Mouse (Mus musculus) adrenal gland, postnatal 4 days (tissue): ENCODE results near the gene Krt80. TPM values are rescaled to one million over a fixed set of nuclear protein-coding genes. Genes with fewer than 3 reads are reported as not detected.

Source experiments
- DNase-seq, 2 experiments: peaks; one replicate each; pipeline ENCODE4 v3.0.0; 2021 to 2022; ENCODE audit warnings: low spot score in 2 of 2, mixed read lengths in 2 of 2
- total RNA-seq, 2 experiments: library from RNA; stranded (reverse); gene quantifications; 2 replicates each; pipeline ENCODE4 v1.2.3; 2021

The Krt80 gene
- total RNA-seq, 2 experiments from 2014 or later = 0.45 to 1.1 TPM

- no peak for DNase-seq
Observed at GRCm38 (mm10) chr15:101318889-101319765, 50.8 kb downstream of the Krt80 start.

GRCm38 (mm10) chr15:101317814-101318500, 52.0 kb downstream of the Krt80 start:
- DNase-seq = no peak

- DNase-seq = no peak
Observed at GRCm38 (mm10) chr15:101316913-101317813, 52.8 kb downstream of the Krt80 start.

- no peak for DNase-seq
Observed at GRCm38 (mm10) chr15:101316279-101316912, 53.6 kb downstream of the Krt80 start.

GRCm38 (mm10) chr15:101315832-101316231, 54.1 kb downstream of the Krt80 start:
- DNase-seq = peak; percentile 70 to 80

- no peak for DNase-seq
Observed at GRCm38 (mm10) chr15:101315378-101315777, 54.6 kb downstream of the Krt80 start.

- DNase-seq = no peak
Observed at GRCm38 (mm10) chr15:101312006-101312405, 58.0 kb downstream of the Krt80 start.

- DNase-seq = no peak
Observed at GRCm38 (mm10) chr15:101311087-101311770, 58.7 kb downstream of the Krt80 start.

GRCm38 (mm10) chr15:101309493-101309892, 60.5 kb downstream of the Krt80 start:
- DNase-seq = no peak

- no peak for DNase-seq
Observed at GRCm38 (mm10) chr15:101308440-101309348, 61.3 kb downstream of the Krt80 start.

GRCm38 (mm10) chr15:101306459-101306858, 63.5 kb downstream of the Krt80 start:
- no peak for DNase-seq

- DNase-seq = no peak
Observed at GRCm38 (mm10) chr15:101303830-101304229, 66.1 kb downstream of the Krt80 start.

GRCm38 (mm10) chr15:101302201-101302600, 67.8 kb downstream of the Krt80 start:
- DNase-seq = no peak

GRCm38 (mm10) chr15:101300128-101300527, 69.8 kb downstream of the Krt80 start:
- no peak for DNase-seq

GRCm38 (mm10) chr15:101299480-101299960, 70.4 kb downstream of the Krt80 start:
- no peak for DNase-seq

GRCm38 (mm10) chr15:101298550-101298949, 71.4 kb downstream of the Krt80 start:
- DNase-seq = no peak

GRCm38 (mm10) chr15:101297988-101298387, 72.0 kb downstream of the Krt80 start:
- no peak for DNase-seq
